16 mouse cellular contexts compared by ENCODE assay signal in the genomic region with DNA sequence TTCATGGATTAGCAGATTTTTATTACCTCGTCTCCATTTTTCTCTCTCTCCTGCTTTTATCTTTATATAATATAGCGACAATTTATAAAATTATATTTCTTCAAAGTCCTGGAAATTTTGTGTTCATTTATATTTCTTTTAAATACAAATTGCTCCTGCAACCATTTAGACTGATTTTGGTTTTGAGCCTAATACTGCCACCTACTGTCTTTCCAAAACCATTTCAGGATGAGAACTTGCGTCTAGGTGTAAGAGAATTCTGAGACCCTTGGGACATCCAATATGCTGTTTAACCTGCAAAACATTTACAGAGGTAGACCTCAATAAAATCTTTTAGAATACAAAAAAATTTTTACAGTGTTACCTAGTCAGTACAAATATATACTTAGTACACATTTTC.
DNase-seq lines count a peak whose midpoint lies in the region; ATAC-seq and TF ChIP-seq lines count a peak whose summit lies in the region.
"Had no signal": no experiment of that assay in that cellular context is flagged by ENCODE, and none has a peak within 500 bp of the region (broad histone marks: within the 10 kb centered on the region; RNA-seq: fewer than 3 reads in every experiment).

No protein-coding gene starts in this region.

- in situ Hi-C loops in Patski (cut with MboI; ENCODE audit: low pct_unique_long_range_greater_than_20kb): no loop called here

- no peaks in the 10 kb centered on the region for H3K9me3 ChIP-seq in heart, postnatal 0 days (replicated peaks; ENCODE audit: control insufficient read depth, low read length)
- no peaks in the 10 kb centered on the region for H3K9me3 ChIP-seq in lung, embryonic 14.5 days (ENCODE audit: low read depth, low read length)
- H3K9me3 ChIP-seq: hindbrain, embryonic 10.5 days; midbrain, embryonic 13.5 days had no signal

- H3K27me3 ChIP-seq in heart, postnatal 0 days (ENCODE audit: control insufficient read depth, insufficient read depth, low read length): no peaks in the 10 kb centered on the region
- H3K27me3 ChIP-seq in lung, embryonic 14.5 days (ENCODE audit: insufficient read depth, low read length): no peaks in the 10 kb centered on the region
- H3K27me3 ChIP-seq in Patski: peaks cover 22% of the 10 kb centered on the region
- no peaks in the 10 kb centered on the region for H3K27me3 ChIP-seq in splenic B cell, adult 2 months (ENCODE audit: control insufficient read depth, insufficient read depth, low read length, poor library complexity, severe bottlenecking)
- H3K27me3 ChIP-seq: midbrain, embryonic 13.5 days had no signal

- H3K27ac ChIP-seq in heart, postnatal 0 days (ENCODE audit: low read depth): no peak overlapping the region
- H3K27ac ChIP-seq in lung, embryonic 14.5 days (ENCODE audit: low read depth): no peak overlapping the region
- H3K27ac ChIP-seq: hindbrain, embryonic 10.5 days; midbrain, embryonic 13.5 days had no signal

- TF ChIP-seq CTCF in heart, postnatal 0 days (IDR thresholded peaks at IDR 0.05; ENCODE audit: low read depth): peak; percentile 19; the same call in 1 of the 2 replicates
- TF ChIP-seq CTCF in lung, embryonic 14.5 days (IDR thresholded peaks at IDR 0.05; ENCODE audit: low read depth): no peak
- TF ChIP-seq CTCF in Patski (IDR thresholded peaks at IDR 0.05): peak; percentile 47

- H3K4me3 ChIP-seq in heart, postnatal 0 days (ENCODE audit: low read depth, low read length): no peak overlapping the region
- H3K4me3 ChIP-seq in lung, embryonic 14.5 days (ENCODE audit: low read depth, low read length): no peak overlapping the region
- H3K4me3 ChIP-seq: hindbrain, embryonic 10.5 days; midbrain, embryonic 13.5 days had no signal

- no peaks in the 10 kb centered on the region for H3K4me1 ChIP-seq in heart, postnatal 0 days (ENCODE audit: control insufficient read depth, insufficient read depth)
- H3K4me1 ChIP-seq in lung, embryonic 14.5 days (ENCODE audit: insufficient read depth): no peaks in the 10 kb centered on the region
- H3K4me1 ChIP-seq: hindbrain, embryonic 10.5 days; midbrain, embryonic 13.5 days had no signal

- no peaks in the 10 kb centered on the region for H3K36me3 ChIP-seq in heart, postnatal 0 days (replicated peaks; ENCODE audit: control insufficient read depth, insufficient read depth, low read length)
- no peaks in the 10 kb centered on the region for H3K36me3 ChIP-seq in lung, embryonic 14.5 days (ENCODE audit: insufficient read depth)
- H3K36me3 ChIP-seq in splenic B cell, adult 2 months (ENCODE audit: control insufficient read depth, insufficient read depth, low read length, poor library complexity, severe bottlenecking): no peaks in the 10 kb centered on the region
- H3K36me3 ChIP-seq: hindbrain, embryonic 10.5 days; midbrain, embryonic 13.5 days had no signal

- no peak overlapping the region for H3K9ac ChIP-seq in heart, postnatal 0 days (replicated peaks; ENCODE audit: low read depth, low read length)
- no peak overlapping the region for H3K9ac ChIP-seq in lung, embryonic 14.5 days
- H3K9ac ChIP-seq: midbrain, embryonic 13.5 days had no signal

- CTCF ChIA-PET in Patski (lab: Charles Lee): no interaction called here

- 27% methylated on average over 3 of the region's 3 CpGs for WGBS in heart, postnatal 0 days
- WGBS in lung, embryonic 14.5 days: 31% methylated on average over 3 of the region's 3 CpGs

- no peak for ATAC-seq in heart, postnatal 0 days (ENCODE audit: insufficient read depth, low read depth)
- no peak for ATAC-seq in lung, embryonic 14.5 days (ENCODE audit: insufficient read depth)
- no peak for ATAC-seq in Patski
- ATAC-seq: midbrain, embryonic 13.5 days had no signal

- TF ChIP-seq EP300 in heart, postnatal 0 days (IDR thresholded peaks at IDR 0.05; ENCODE audit: low read depth): no peak

- POLR2A ChIA-PET in Patski (lab: Charles Lee): no interaction called here

- no peak overlapping the region for H3K4me2 ChIP-seq in heart, postnatal 0 days (ENCODE audit: low read depth, low read length)
- no peak overlapping the region for H3K4me2 ChIP-seq in lung, embryonic 14.5 days
- H3K4me2 ChIP-seq: heart, embryonic 11.5 days; midbrain, embryonic 13.5 days had no signal

- no peak for DNase-seq in heart, postnatal 0 days (ENCODE audit: low spot score)
- no peak for DNase-seq in heart, adult 18-20 months
- DNase-seq in lung, embryonic 14.5 days: peak; percentile 34
- DNase-seq in lung, postnatal 36 days: no peak
- no peak for DNase-seq in Patski (ENCODE audit: low read depth, low spot score)
- peak; percentile 1 for DNase-seq in splenic B cell, adult 2 months (ENCODE audit: low read depth, low spot score)
- no peak for DNase-seq in testis, postnatal 14 days (ENCODE audit: low spot score)
- DNase-seq in cerebellum, adult 11-12 months: no peak
- DNase-seq: adrenal gland, postnatal 25 days; cerebellum, adult 11 months; gastrocnemius, postnatal 10 days; kidney, adult 9 months; thymus, postnatal 4 days had no signal

Comparison
In these comparisons a context has a peak if more than half of its experiments do, and no peak if none do; other contexts are left out.
1. DNase-seq: peak in lung, embryonic 14.5 days (single experiment) and splenic B cell, adult 2 months (single experiment); none in heart, postnatal 0 days (single experiment), heart, adult 18-20 months (0 of 2), lung, postnatal 36 days (single experiment), Patski (single experiment), testis, postnatal 14 days (single experiment) and cerebellum, adult 11-12 months (single experiment).